Mouse (Mus musculus) A20 (cell line): Measurements from ENCODE around the gene Abr.

Source experiments
- DNase-seq: peaks from one replicate; pipeline ENCODE4 v3.0.0-alpha.2; 2011; ENCODE audit warnings: low read depth, low spot score

The Abr gene

GRCm38 (mm10) chr11:76623206-76623961 lies 1.3 kb upstream of the Abr start:
- DNase-seq = no peak

GRCm38 (mm10) chr11:76622566-76623205 lies 572 bp upstream of the Abr start:
- peak; percentile 70 for DNase-seq

- DNase-seq = no peak
Measured at GRCm38 (mm10) chr11:76618134-76618533, 4.0 kb downstream of the Abr start.

- no peak for DNase-seq
Measured at GRCm38 (mm10) chr11:76614246-76614645, 7.9 kb downstream of the Abr start.

- peak; percentile 89 for DNase-seq
Measured at GRCm38 (mm10) chr11:76612638-76613104, 9.4 kb downstream of the Abr start.

- DNase-seq = no peak
Measured at GRCm38 (mm10) chr11:76610948-76611347, 11.2 kb downstream of the Abr start.

- DNase-seq = peak; percentile 63
Measured at GRCm38 (mm10) chr11:76606521-76606920, 15.6 kb downstream of the Abr start.

GRCm38 (mm10) chr11:76599219-76599618 lies 22.9 kb downstream of the Abr start:
- DNase-seq = no peak

GRCm38 (mm10) chr11:76598757-76599156 lies 23.4 kb downstream of the Abr start:
- DNase-seq = no peak

GRCm38 (mm10) chr11:76593620-76594326 lies 28.3 kb downstream of the Abr start:
- peak; percentile 93 for DNase-seq

GRCm38 (mm10) chr11:76589746-76590145 lies 32.4 kb downstream of the Abr start:
- peak; percentile 52 for DNase-seq

- peak; percentile 77 for DNase-seq
Measured at GRCm38 (mm10) chr11:76588632-76589485, 33.3 kb downstream of the Abr start.

- peak; percentile 94 for DNase-seq
Measured at GRCm38 (mm10) chr11:76588032-76588431, 34.1 kb downstream of the Abr start.

- peak; percentile 53 for DNase-seq
Measured at GRCm38 (mm10) chr11:76587333-76587732, 34.8 kb downstream of the Abr start.

- DNase-seq = no peak
Measured at GRCm38 (mm10) chr11:76586119-76586518, 36.0 kb downstream of the Abr start.

GRCm38 (mm10) chr11:76577588-76578257 lies 44.4 kb downstream of the Abr start:
- DNase-seq = peak; percentile 87

- peak; percentile 66 for DNase-seq
Measured at GRCm38 (mm10) chr11:76572820-76573385, 49.2 kb downstream of the Abr start.

GRCm38 (mm10) chr11:76571613-76571929 lies 50.5 kb downstream of the Abr start:
- DNase-seq = no peak

GRCm38 (mm10) chr11:76570741-76571612 lies 51.1 kb downstream of the Abr start:
- peak; percentile 62 for DNase-seq
